Mouse (Mus musculus) heart, adult 2 months (tissue): ENCODE results near the gene Lum.

Source experiments
- CTCF ChIP-seq: fragments of 200-600 bp; IDR thresholded peaks from 2 replicates; pipeline ENCODE4 v1.8.1; 2022; ENCODE audit warnings: antibody characterized with exemption, mild to moderate bottlenecking, moderate library complexity
- EP300 ChIP-seq: fragments of 200-500 bp; IDR thresholded peaks from 2 replicates; pipeline ENCODE4 v1.6.1; 2011; ENCODE audit warnings: low read depth, low read length, control low read depth; ENCODE audit not compliant: insufficient read depth

GRCm38 (mm10) chr10:97603256-97603655, 38.3 kb downstream of the Lum start:
- no peak for TF ChIP-seq CTCF
- TF ChIP-seq EP300 = no peak
